Mouse (Mus musculus): ENCODE results near the gene Rab34.

Rab34 gene

GRCm38 (mm10) chr11:78202372-78202771, 14.1 kb downstream of the Rab34 start:
- in situ Hi-C loops (cut with MboI; ENCODE audit: low pct_unique_long_range_greater_than_20kb in 1 of 2, low sequenced_read_pairs in 2 of 2, unreplicated experiment in 1 of 2), result no loop called here

- in situ Hi-C loops (cut with MboI; ENCODE audit: low pct_unique_long_range_greater_than_20kb in 1 of 2, low sequenced_read_pairs in 2 of 2, unreplicated experiment in 1 of 2), result no loop called here
These were observed 16.1 kb downstream of the Rab34 start for GRCm38 (mm10) chr11:78204287-78204686.

- in situ Hi-C loops (cut with MboI; ENCODE audit: low pct_unique_long_range_greater_than_20kb in 1 of 2, low sequenced_read_pairs in 2 of 2, unreplicated experiment in 1 of 2), result no loop called here
These were observed 17.4 kb downstream of the Rab34 start for GRCm38 (mm10) chr11:78205361-78206206.

- in situ Hi-C loops (cut with MboI; ENCODE audit: low pct_unique_long_range_greater_than_20kb in 1 of 2, low sequenced_read_pairs in 2 of 2, unreplicated experiment in 1 of 2), result no loop called here
These were observed 19.0 kb downstream of the Rab34 start for GRCm38 (mm10) chr11:78207190-78207589.

- in situ Hi-C loops (cut with MboI; ENCODE audit: low pct_unique_long_range_greater_than_20kb in 1 of 2, low sequenced_read_pairs in 2 of 2, unreplicated experiment in 1 of 2), result no loop called here
These were observed 21.7 kb downstream of the Rab34 start for GRCm38 (mm10) chr11:78209886-78210285.

DNA sequence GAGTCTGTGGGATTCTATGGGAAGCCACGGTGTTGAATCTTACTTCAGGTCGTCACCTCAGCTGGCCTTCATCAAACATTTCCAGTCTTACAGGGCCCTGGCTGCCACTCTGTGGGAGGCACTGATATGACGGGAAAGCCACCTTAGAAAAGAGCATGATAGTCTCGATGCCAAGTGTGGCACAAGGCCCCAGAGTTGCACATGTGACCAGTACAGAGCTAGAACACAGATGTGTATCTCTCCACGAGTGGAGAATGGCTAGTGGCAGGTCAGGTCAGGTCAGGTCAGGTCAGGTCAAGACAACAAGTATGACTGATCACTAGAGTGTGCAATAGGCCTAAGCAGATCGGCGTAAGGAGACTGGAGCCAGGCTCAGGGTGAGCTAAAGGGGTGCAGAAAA, 22.4 kb downstream of the Rab34 start:
- in situ Hi-C loops (cut with MboI; ENCODE audit: low pct_unique_long_range_greater_than_20kb in 1 of 2, low sequenced_read_pairs in 2 of 2, unreplicated experiment in 1 of 2), result no loop called here

DNA sequence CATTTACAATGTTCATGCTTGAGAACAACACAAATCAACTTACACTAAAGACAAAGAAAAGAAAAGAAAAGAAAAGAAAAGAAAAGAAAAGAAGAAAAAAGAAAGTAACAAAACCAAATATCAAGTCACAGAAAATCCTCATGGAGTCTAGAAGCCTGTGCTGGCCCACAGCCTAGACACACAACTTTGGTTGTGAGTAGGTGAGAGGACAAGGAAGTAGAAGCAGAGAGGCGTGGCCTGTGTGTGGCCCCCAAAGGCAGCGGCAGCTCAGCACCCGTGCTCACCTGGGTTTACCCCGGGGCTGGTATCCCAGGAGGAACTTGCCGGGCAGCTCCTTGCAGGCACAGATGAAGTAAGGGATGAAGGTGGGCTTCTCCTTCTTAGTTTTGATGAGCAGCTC, 23.3 kb downstream of the Rab34 start:
- in situ Hi-C loops (cut with MboI; ENCODE audit: low pct_unique_long_range_greater_than_20kb in 1 of 2, low sequenced_read_pairs in 2 of 2, unreplicated experiment in 1 of 2), result no loop called here

DNA sequence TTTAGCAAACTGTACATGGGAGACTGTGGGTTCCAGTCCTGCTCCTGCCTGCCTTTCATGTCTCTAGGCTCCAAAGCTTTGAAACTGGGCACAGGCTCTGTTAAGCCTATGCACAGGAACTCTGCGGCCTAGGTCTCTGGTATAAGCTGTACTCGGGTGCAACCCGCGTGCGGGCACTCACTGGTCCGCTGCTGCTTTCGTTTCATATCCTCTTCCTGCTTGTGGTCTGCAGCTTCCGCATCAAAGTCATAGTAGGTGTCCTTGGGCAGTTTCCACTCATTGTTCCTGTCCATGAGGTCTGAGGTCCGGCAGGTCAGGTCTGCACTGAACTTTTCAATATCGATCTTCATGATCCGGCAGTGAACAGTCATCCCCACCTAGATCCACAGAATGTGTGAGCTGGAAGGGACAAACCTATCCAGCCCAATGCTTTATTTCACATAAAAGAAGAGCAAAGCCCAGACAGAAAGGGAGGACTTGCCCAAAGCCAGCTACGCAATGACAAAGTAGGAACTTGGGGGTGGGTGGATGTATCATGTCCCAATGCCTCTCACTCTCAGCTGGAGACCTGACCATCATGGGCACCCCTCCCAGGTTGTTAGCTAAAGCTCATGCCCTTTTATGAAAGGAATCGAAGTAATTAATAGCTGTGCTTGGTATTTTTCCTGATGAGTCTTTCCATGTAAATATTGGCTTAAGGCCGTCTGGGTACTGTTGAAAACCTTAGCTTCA, 25.0 kb downstream of the Rab34 start:
- in situ Hi-C loops (cut with MboI; ENCODE audit: low pct_unique_long_range_greater_than_20kb in 1 of 2, low sequenced_read_pairs in 2 of 2, unreplicated experiment in 1 of 2), result no loop called here

DNA sequence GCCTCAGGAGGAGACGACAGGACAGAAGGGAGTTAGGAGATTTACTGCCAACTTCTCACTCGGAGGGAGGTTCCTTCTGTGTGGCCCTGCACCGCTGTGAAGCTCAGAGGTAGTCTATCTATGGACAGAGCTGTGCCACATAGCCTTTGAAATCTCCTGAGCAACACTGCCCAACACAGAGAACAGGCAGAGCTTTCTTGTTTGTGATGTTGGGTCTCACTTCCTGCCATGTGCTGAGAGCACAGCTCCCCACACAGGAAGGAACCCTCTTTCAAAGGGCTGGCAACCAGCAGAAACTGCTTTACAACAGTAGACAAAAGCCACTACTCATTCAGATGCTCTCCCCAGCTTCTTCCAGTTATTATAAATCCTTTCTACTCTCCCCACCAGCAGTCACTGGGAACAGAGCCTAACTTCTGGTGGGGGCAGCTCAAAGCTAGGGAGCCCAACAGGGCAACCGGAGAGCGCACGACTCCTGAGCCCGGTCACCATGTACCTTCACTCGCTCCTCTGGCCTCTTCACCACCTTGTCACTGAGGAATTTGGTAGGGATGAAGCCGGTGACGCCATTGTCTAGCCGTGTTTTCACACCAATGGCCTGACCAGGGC, 27.6 kb downstream of the Rab34 start:
- in situ Hi-C loops (cut with MboI; ENCODE audit: low pct_unique_long_range_greater_than_20kb in 1 of 2, low sequenced_read_pairs in 2 of 2, unreplicated experiment in 1 of 2), result loop anchor here in 1 of 2 experiments (5.0 kb wide), 1 partner anchor 66 kb away; no protein-coding TSS in a partner anchor

GRCm38 (mm10) chr11:78223586-78223985, 35.4 kb downstream of the Rab34 start:
- in situ Hi-C loops (cut with MboI; ENCODE audit: low pct_unique_long_range_greater_than_20kb in 1 of 2, low sequenced_read_pairs in 2 of 2, unreplicated experiment in 1 of 2), result loop anchor here in 1 of 2 experiments (5.0 kb wide), 1 partner anchor 59 kb away; no protein-coding TSS in a partner anchor

DNA sequence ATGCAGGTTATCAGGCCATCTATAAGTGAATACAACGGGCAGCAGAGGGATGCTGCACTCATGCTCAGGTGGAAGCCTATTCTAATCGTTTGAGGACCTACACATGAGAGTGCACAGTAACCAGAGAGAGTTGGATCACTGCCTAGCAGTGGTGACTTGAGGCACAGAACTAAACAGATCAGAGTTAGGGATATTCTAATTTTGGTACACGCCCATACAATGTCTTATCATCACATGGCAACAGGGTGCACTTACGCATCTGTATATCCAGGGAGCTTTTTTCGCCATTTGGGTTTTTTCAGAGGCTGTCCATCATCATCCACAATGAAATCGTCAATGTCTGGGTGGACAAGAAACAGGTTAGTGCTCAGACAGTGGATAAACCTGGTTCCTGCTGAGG, 43.3 kb downstream of the Rab34 start:
- in situ Hi-C loops (cut with MboI; ENCODE audit: low pct_unique_long_range_greater_than_20kb in 1 of 2, low sequenced_read_pairs in 2 of 2, unreplicated experiment in 1 of 2), result no loop called here

DNA sequence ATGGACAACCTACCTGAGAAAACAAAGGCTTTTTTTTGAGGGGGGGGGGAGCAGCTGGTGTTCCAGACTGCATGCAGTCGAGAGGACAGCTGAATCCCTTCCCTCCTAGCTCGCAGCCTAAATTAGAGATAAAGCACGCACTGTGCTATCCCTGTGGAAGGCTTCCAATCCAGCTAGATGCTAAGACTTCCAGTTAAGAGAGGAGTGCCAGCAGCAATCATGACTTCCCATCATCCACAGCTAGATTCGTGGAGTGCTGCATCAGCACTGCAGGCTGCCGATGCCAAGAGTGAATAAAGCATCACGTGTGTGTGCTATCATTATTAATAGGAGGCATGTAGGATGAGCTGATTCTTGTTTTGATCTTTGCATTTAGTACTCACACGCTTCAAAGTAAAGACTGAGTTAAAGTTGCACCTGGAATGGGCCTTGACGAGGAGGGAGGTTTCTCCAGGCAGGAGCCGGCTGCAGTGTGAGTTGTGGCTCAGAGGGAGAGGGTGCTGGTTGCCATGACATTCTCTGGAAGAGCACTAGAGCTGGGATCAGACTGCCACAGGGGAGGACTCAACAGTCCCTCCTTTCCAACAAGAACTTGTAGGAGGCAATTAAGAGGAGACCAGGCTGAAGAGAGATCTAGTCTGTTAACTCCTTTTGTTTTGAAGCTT, 52.1 kb downstream of the Rab34 start:
- in situ Hi-C loops (cut with MboI; ENCODE audit: low pct_unique_long_range_greater_than_20kb in 1 of 2, low sequenced_read_pairs in 2 of 2, unreplicated experiment in 1 of 2), result no loop called here
